8 mouse cellular contexts compared by ENCODE assay signal in the genomic region with DNA sequence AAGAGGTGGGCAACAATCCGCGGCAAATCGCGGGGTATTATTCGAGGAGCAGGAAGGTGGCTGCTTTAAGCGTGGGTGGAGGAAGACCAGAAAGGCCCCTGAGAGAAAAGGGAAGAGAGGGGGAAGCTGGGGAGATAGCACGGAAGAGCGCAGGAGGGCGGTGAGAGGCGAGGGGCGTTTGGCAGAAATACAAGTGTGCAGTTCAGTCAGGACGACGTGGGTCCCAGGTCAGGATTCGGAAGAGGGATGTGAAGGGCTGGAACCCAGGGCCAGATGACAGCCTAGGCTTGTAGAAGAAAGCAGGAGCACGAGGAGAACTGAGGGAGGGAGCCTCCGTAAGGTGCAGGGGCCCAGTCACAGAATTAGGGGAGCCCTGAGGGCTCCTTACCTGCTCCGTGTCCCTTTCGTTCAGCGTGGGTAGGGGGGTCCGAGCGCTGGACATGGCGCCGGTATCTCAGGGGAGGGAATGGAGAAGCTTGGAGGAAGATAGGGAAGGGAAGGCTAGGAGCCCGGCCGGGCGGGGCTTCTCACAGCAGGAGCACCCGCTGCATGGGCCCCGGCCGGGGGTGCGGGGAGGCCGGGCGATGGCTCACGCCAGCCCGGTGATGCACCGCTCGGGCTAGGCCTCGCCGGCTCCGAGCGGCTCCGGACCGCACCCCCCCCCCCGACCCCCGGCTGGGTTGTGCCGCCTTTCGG. TPM values are rescaled to one million over a fixed set of nuclear protein-coding genes. Genes with fewer than 3 reads are reported as not detected.
DNase-seq lines count a peak whose midpoint lies in the region; ATAC-seq and TF ChIP-seq lines count a peak whose summit lies in the region.

No protein-coding gene starts in this region.

- TF ChIP-seq EP300 in liver, postnatal 0 days (IDR thresholded peaks at IDR 0.05; ENCODE audit: low read depth): no peak

- DNase-seq in heart, adult 11 months: no peak
- DNase-seq in A20 (ENCODE audit: low read depth, low spot score): peak; percentile 50
- peak; percentile 29 for DNase-seq in c-Kit-positive CD71-negative TER-119-negative erythroid progenitor cells, embryonic 14.5 days (ENCODE audit: low read depth)
- no peak for DNase-seq in liver, postnatal 0 days
- DNase-seq in left cerebral cortex, postnatal 4 days: no peak

- peak; percentile 84 for ATAC-seq in heart, embryonic 12.5 days (ENCODE audit: insufficient number of reproducible peaks, low FRiP score)
- ATAC-seq in hindbrain, embryonic 12.5 days (ENCODE audit: low FRiP score): peak; percentile 84
- ATAC-seq in liver, postnatal 0 days: peak; percentile 66
- peak; percentile 72 for ATAC-seq in stomach, embryonic 16.5 days (ENCODE audit: insufficient read depth, low FRiP score)

- peaks cover 51% of the 10 kb centered on the region for H3K4me1 ChIP-seq in heart, embryonic 12.5 days (replicated peaks)
- peaks cover 33% of the 10 kb centered on the region for H3K4me1 ChIP-seq in hindbrain, embryonic 12.5 days
- peaks cover 36% of the 10 kb centered on the region for H3K4me1 ChIP-seq in liver, postnatal 0 days (ENCODE audit: insufficient read depth)
- peaks cover 43% of the 10 kb centered on the region for H3K4me1 ChIP-seq in stomach, embryonic 16.5 days (ENCODE audit: control insufficient read depth, insufficient read depth, low read length)

- under 1% methylated on average over 31 of the region's 46 CpGs for WGBS in heart, embryonic 12.5 days
- under 1% methylated on average over 37 of the region's 46 CpGs for WGBS in hindbrain, embryonic 12.5 days
- under 1% methylated on average over 27 of the region's 46 CpGs for WGBS in liver, postnatal 0 days (ENCODE audit: insufficient replicate concordance)
- WGBS in stomach, embryonic 16.5 days: under 1% methylated on average over 40 of the region's 46 CpGs

- H3K27me3 ChIP-seq in heart, embryonic 12.5 days (replicated peaks): no peaks in the 10 kb centered on the region
- H3K27me3 ChIP-seq in hindbrain, embryonic 12.5 days: no peaks in the 10 kb centered on the region
- no peaks in the 10 kb centered on the region for H3K27me3 ChIP-seq in liver, postnatal 0 days (ENCODE audit: insufficient read depth, low read length)
- H3K27me3 ChIP-seq in stomach, embryonic 16.5 days (ENCODE audit: control insufficient read depth, insufficient read depth, low read length): no peaks in the 10 kb centered on the region

- intact Hi-C loops in left cerebral cortex, postnatal 4 days (cut with DNase I): loop anchor here (5.0 to 10.0 kb wide), 2 partner anchors 74 to 276 kb away; a partner anchor contains a TSS

- peak overlapping the region; percentile 96 for H3K9ac ChIP-seq in heart, embryonic 12.5 days
- peak overlapping the region; percentile 97 for H3K9ac ChIP-seq in hindbrain, embryonic 12.5 days
- peak overlapping the region; percentile 93 for H3K9ac ChIP-seq in liver, postnatal 0 days (replicated peaks)
- peak overlapping the region; percentile 84 for H3K9ac ChIP-seq in stomach, embryonic 16.5 days (ENCODE audit: low read length)

- H3K9me3 ChIP-seq in heart, embryonic 12.5 days (replicated peaks): no peaks in the 10 kb centered on the region
- no peaks in the 10 kb centered on the region for H3K9me3 ChIP-seq in hindbrain, embryonic 12.5 days (replicated peaks)
- no peaks in the 10 kb centered on the region for H3K9me3 ChIP-seq in liver, postnatal 0 days (ENCODE audit: low read length)
- H3K9me3 ChIP-seq in stomach, embryonic 16.5 days (replicated peaks; ENCODE audit: control insufficient read depth, low read length): no peaks in the 10 kb centered on the region

- peak overlapping the region; percentile 95 for H3K4me2 ChIP-seq in heart, embryonic 12.5 days
- peak overlapping the region; percentile 95 for H3K4me2 ChIP-seq in hindbrain, embryonic 12.5 days (replicated peaks)
- H3K4me2 ChIP-seq in liver, postnatal 0 days (ENCODE audit: low read depth, low read length): peak overlapping the region; percentile 98
- H3K4me2 ChIP-seq in stomach, embryonic 16.5 days (ENCODE audit: low read depth, low read length): peak overlapping the region; percentile 75

- no peaks in the 10 kb centered on the region for H3K36me3 ChIP-seq in heart, embryonic 12.5 days
- no peaks in the 10 kb centered on the region for H3K36me3 ChIP-seq in hindbrain, embryonic 12.5 days
- peaks cover under 1% of the 10 kb centered on the region; the same call in 1 of the 2 replicates for H3K36me3 ChIP-seq in liver, postnatal 0 days (replicated peaks; ENCODE audit: insufficient read depth, low read length)
- H3K36me3 ChIP-seq in stomach, embryonic 16.5 days (ENCODE audit: control insufficient read depth, insufficient read depth, low read length): no peaks in the 10 kb centered on the region

- peak overlapping the region; percentile 89 for H3K27ac ChIP-seq in heart, embryonic 12.5 days (ENCODE audit: poor library complexity, severe bottlenecking)
- peak overlapping the region; percentile 86 for H3K27ac ChIP-seq in hindbrain, embryonic 12.5 days
- H3K27ac ChIP-seq in liver, postnatal 0 days (ENCODE audit: low read depth): peak overlapping the region; percentile 88
- peak overlapping the region; percentile 79 for H3K27ac ChIP-seq in stomach, embryonic 16.5 days (ENCODE audit: low read length)

- H3K4me3 ChIP-seq in heart, embryonic 12.5 days: peak overlapping the region; percentile 88
- peak overlapping the region; percentile 78 for H3K4me3 ChIP-seq in hindbrain, embryonic 12.5 days
- H3K4me3 ChIP-seq in liver, postnatal 0 days (ENCODE audit: low read depth, low read length): peak overlapping the region; percentile 75
- H3K4me3 ChIP-seq in stomach, embryonic 16.5 days (replicated peaks; ENCODE audit: low read length): peak overlapping the region; percentile 63

- TF ChIP-seq CTCF in liver, postnatal 0 days (IDR thresholded peaks at IDR 0.05; ENCODE audit: low read depth): no peak

RNA-seq across cellular contexts. Expression of a gene that starts 0.7 kb away (rescaled TPM):
- polyA plus RNA-seq in heart, embryonic 12.5 days (2016; fragmentation: Nextera tagmentation; extraction: Ambion mirVana): 40.8 and 49.3 TPM in 2 replicates
- polyA plus RNA-seq in hindbrain, embryonic 12.5 days (2016; fragmentation: Nextera tagmentation; extraction: Ambion mirVana): 62.1 and 64.2 TPM in 2 replicates
- polyA plus RNA-seq in liver, postnatal 0 days (2015; fragmentation: Nextera tagmentation; extraction: Ambion mirVana): 11.9 and 12.5 TPM in 2 replicates
- polyA plus RNA-seq in stomach, embryonic 16.5 days (2015; fragmentation: Nextera tagmentation; extraction: Ambion mirVana): 41.2 and 42.7 TPM in 2 replicates
- 100 to 1,000 TPM in 1 of 2 experiments, 10 to 100 TPM in 1; 91.2 to 108 TPM for total RNA-seq in left cerebral cortex, postnatal 4 days (2021)

RNA-seq across cellular contexts. Expression of a gene that starts 41.9 kb away (rescaled TPM):
- polyA plus RNA-seq in heart, embryonic 12.5 days (2016; fragmentation: Nextera tagmentation; extraction: Ambion mirVana): 23.5 and 26.4 TPM in 2 replicates
- 37.8 and 44.1 TPM in 2 replicates for polyA plus RNA-seq in hindbrain, embryonic 12.5 days (2016; fragmentation: Nextera tagmentation; extraction: Ambion mirVana)
- 2.2 and 3.6 TPM in 2 replicates for polyA plus RNA-seq in liver, postnatal 0 days (2015; fragmentation: Nextera tagmentation; extraction: Ambion mirVana)
- 19.8 and 22.5 TPM in 2 replicates for polyA plus RNA-seq in stomach, embryonic 16.5 days (2015; fragmentation: Nextera tagmentation; extraction: Ambion mirVana)
- total RNA-seq in left cerebral cortex, postnatal 4 days (2021): 10 to 100 TPM; 38.9 to 43.9 TPM

Comparison
In these comparisons a context has a peak if more than half of its experiments do, and no peak if none do; other contexts are left out.
1. DNase-seq: peak in A20 (single experiment) and c-Kit-positive CD71-negative TER-119-negative erythroid progenitor cells, embryonic 14.5 days (single experiment); none in heart, adult 11 months (single experiment), liver, postnatal 0 days (single experiment) and left cerebral cortex, postnatal 4 days (single experiment).
2. Peak in every context shown above with its lines, with median percentiles within 50 percentile points of each other: ATAC-seq, H3K27ac ChIP-seq, H3K4me2 ChIP-seq, H3K4me3 ChIP-seq and H3K9ac ChIP-seq.